Mouse (Mus musculus) hindbrain, postnatal 0 days (tissue): ENCODE data around the gene Plekha8. TPM values are rescaled to one million over a fixed set of nuclear protein-coding genes. Genes with fewer than 3 reads are reported as not detected.

Source experiments
- ATAC-seq: fragments of 200-750 bp; cut with Nextera tagmentation; 2 replicates; pipeline ENCODE4 v1.8.0; 2017; ENCODE audit warnings: mild to moderate bottlenecking, moderate TSS enrichment, moderate library complexity
- DNase-seq: peaks from one replicate; pipeline ENCODE4 v3.0.0-alpha.2; 2015; ENCODE audit warnings: low spot score
- H3K27ac ChIP-seq: fragments of 300-500 bp; sonication (generic); 2 replicates; pipeline ENCODE4 v1.5.1; 2014; ENCODE audit warnings: mild to moderate bottlenecking
- H3K27me3 ChIP-seq: fragments of 300-500 bp; sonication (generic); 2 replicates; pipeline ENCODE4 v1.6.1; 2014; ENCODE audit warnings: low read length, mixed read lengths; ENCODE audit not compliant: insufficient read depth
- H3K36me3 ChIP-seq: fragments of 300-500 bp; sonication (generic); 2 replicates; pipeline ENCODE4 v1.6.1; 2014; ENCODE audit warnings: low read length, mixed read lengths; ENCODE audit not compliant: insufficient read depth
- H3K4me1 ChIP-seq: fragments of 300-500 bp; sonication (generic); 2 replicates; pipeline ENCODE4 v1.6.1; 2014; ENCODE audit warnings: antibody characterized with exemption, low read length, mixed read lengths; ENCODE audit not compliant: insufficient read depth
- H3K4me2 ChIP-seq: fragments of 300-500 bp; sonication (generic); 2 replicates; pipeline ENCODE4 v1.6.1; 2014; ENCODE audit warnings: low read depth, mild to moderate bottlenecking, low read length, moderate library complexity, mixed read lengths
- H3K4me3 ChIP-seq: fragments of 300-500 bp; sonication (generic); 2 replicates; pipeline ENCODE4 v1.5.1; 2014; ENCODE audit warnings: low read length
- H3K9ac ChIP-seq: fragments of 300-500 bp; sonication (generic); replicated peaks from 2 replicates; pipeline ENCODE4 v1.6.1; 2014; ENCODE audit warnings: mild to moderate bottlenecking, low read length, moderate library complexity, mixed read lengths
- H3K9me3 ChIP-seq: fragments of 300-500 bp; sonication (generic); 2 replicates; pipeline ENCODE4 v1.6.1; 2016; ENCODE audit warnings: low read length, mixed read lengths
- CTCF ChIP-seq: IDR thresholded peaks from 2 replicates; pipeline ENCODE4 v1.5.1; 2016; ENCODE audit warnings: antibody characterized with exemption, control low read depth, low read depth
- WGBS: fragments of 180-500 bp; shearing (Covaris S2); extraction: QIAGEN DNeasy Blood & Tissue Kit; methylation state at CpG from one replicate; pipeline ENCODE4 v1.1.7; 2014; 5-methylcytosine and 5-hydroxymethylcytosine counted together
- polyA plus RNA-seq: library from polyadenylated mRNA; unstranded; fragments of >200 nt; fragmentation: Nextera tagmentation; extraction: Ambion mirVana; gene quantifications from 2 replicates; pipeline ENCODE4 v1.2.1, GENCODE M21; 2015
- total RNA-seq: library from RNA; depleted of rRNA; stranded (reverse); fragments of >200 nt; gene quantifications from 2 replicates; pipeline ENCODE4 v1.2.3, GENCODE M21; 2014

The Plekha8 gene
- total and polyA plus RNA-seq, 2 experiments from 2014 or later, result 4.8 to 13.4 TPM

- H3K4me3 ChIP-seq, result peak overlapping the region; percentile 75
- peak overlapping the region; percentile 94 for H3K27ac ChIP-seq
- H3K4me2 ChIP-seq, result peak overlapping the region; percentile 83
- peaks cover 18% of the 10 kb centered on the region for H3K4me1 ChIP-seq
- peak overlapping the region; percentile 50 for H3K9ac ChIP-seq
- no peak for TF ChIP-seq CTCF
- H3K36me3 ChIP-seq, result no peaks in the 10 kb centered on the region
- WGBS, result 40% methylated on average over 9 of the region's 9 CpGs
- ATAC-seq (peak; percentile 43; the same call in 1 of the 2 replicates), DNase-seq (no peak)
- H3K27me3 ChIP-seq, result no peaks in the 10 kb centered on the region
- no peaks in the 10 kb centered on the region for H3K9me3 ChIP-seq
These were observed 30.4 kb upstream of the Plekha8 start for GRCm38 (mm10) chr6:54564506-54564991.

DNA sequence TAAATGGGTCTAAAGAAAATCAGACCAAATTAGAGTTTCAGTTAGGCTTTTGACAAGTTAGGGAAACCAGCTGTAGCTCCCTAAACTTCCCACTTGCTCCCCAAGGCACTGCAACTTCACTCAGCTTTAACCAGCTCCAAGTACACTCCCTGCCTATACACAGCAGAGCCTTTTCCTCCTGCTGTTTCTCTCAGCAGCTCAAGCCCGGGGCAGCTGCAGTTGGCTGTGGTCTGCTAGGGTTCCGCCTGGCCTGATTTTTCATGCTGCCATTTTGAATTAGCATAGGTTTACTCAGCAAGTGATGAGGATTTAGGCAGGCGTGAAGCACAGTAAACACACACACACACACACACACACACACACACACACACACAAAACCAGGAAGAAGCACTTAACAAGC is 29.9 kb upstream of the Plekha8 start:
- H3K4me2 ChIP-seq, result peak overlapping the region; percentile 83
- H3K4me1 ChIP-seq, result peaks cover 18% of the 10 kb centered on the region
- peak overlapping the region; percentile 75 for H3K4me3 ChIP-seq
- peak overlapping the region; percentile 86 for H3K9ac ChIP-seq
- TF ChIP-seq CTCF, result no peak
- peak; percentile 78 for DNase-seq
- H3K36me3 ChIP-seq, result no peaks in the 10 kb centered on the region
- WGBS, result 10% methylated on average over 3 of the region's 3 CpGs
- ATAC-seq, result peak; percentile 56
- H3K27ac ChIP-seq, result peak overlapping the region; percentile 94; the same call in 1 of the 2 replicates
- no peaks in the 10 kb centered on the region for H3K27me3 ChIP-seq
- H3K9me3 ChIP-seq, result no peaks in the 10 kb centered on the region

GRCm38 (mm10) chr6:54565665-54566545 is 29.0 kb upstream of the Plekha8 start, which contains the start of gene Scrn1:
Gene Scrn1 (minus strand): TSS chr6:54566489.
- under 1% methylated on average over 59 of the region's 60 CpGs for WGBS
- DNase-seq, result peak; percentile 86
- H3K4me1 ChIP-seq, result peaks cover 18% of the 10 kb centered on the region

GRCm38 (mm10) chr6:54566546-54566919 is 28.4 kb upstream of the Plekha8 start:
- Histone ChIP-seq H3K27ac (peak overlapping the region; percentile 94), H3K9ac (peak overlapping the region; percentile 86), H3K4me1 (peaks cover 18% of the 10 kb centered on the region), H3K9me3 (no peaks in the 10 kb centered on the region), H3K36me3 (no peaks in the 10 kb centered on the region), H3K27me3 (no peaks in the 10 kb centered on the region), H3K4me2 (peak overlapping the region; percentile 83), H3K4me3 (peak overlapping the region; percentile 75)
- no peak for TF ChIP-seq CTCF
- ATAC-seq (no peak; the same call in 1 of the 2 replicates), DNase-seq (no peak)
- WGBS, result under 1% methylated on average over 6 of the region's 6 CpGs

More at GRCm38 (mm10) chr6:54565665-54566545, 29.0 kb upstream of the Plekha8 start, which contains the start of gene Scrn1:
- Histone ChIP-seq H3K4me3 (peak within 1 kb of the TSS; percentile 75), H3K9ac (peak within 1 kb of the TSS; percentile 86), H3K27ac (peak within 1 kb of the TSS; percentile 94), H3K9me3 (no peaks in the 10 kb centered on the region), H3K27me3 (no peaks in the 10 kb centered on the region), H3K4me2 (peak within 1 kb of the TSS; percentile 83), H3K36me3 (no peaks in the 10 kb centered on the region)
- peak; percentile 90 for ATAC-seq
- TF ChIP-seq CTCF, result peak; percentile 21; the same call in 1 of the 2 replicates

DNA sequence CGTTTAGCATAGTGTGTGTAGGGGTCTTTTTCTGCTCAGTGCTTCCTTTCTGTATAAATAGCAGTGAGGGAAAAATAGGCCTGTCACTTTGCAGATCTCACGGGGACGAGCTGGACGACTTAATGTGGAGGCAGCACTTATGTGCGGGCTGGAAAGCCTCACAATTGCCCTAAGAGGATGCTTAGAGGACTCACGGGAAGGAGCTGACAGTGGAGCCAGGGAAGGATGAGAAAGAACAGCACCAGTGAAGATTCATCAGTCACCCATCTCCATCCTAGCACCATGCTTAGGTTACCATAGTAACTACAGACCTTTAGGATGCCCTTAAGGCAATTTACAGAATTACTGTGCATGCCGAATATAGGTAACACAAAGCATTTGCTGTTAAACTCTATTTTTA is 25.1 kb upstream of the Plekha8 start:
- no peak for TF ChIP-seq CTCF
- Histone ChIP-seq H3K9me3 (no peaks in the 10 kb centered on the region), H3K27me3 (no peaks in the 10 kb centered on the region), H3K4me1 (peaks cover 4% of the 10 kb centered on the region; the same call in 1 of the 2 replicates), H3K27ac (peak overlapping the region; percentile 48; the same call in 1 of the 2 replicates), H3K9ac (no peak overlapping the region), H3K4me2 (peak overlapping the region; percentile 19; the same call in 1 of the 2 replicates), H3K36me3 (no peaks in the 10 kb centered on the region), H3K4me3 (no peak overlapping the region)
- 18% methylated on average over 7 of the region's 7 CpGs for WGBS
- no peak for ATAC-seq
- DNase-seq, result peak; percentile 16

GRCm38 (mm10) chr6:54573218-54573955 is 21.5 kb upstream of the Plekha8 start:
- ATAC-seq (peak; percentile 53; the same call in 1 of the 2 replicates), DNase-seq (peak; percentile 31)
- WGBS, result 15% methylated on average over 6 of the region's 6 CpGs
- peaks cover 3% of the 10 kb centered on the region; the same call in 1 of the 2 replicates for H3K4me1 ChIP-seq
- H3K27ac ChIP-seq, result no peak overlapping the region
- no peak overlapping the region for H3K9ac ChIP-seq
- no peaks in the 10 kb centered on the region for H3K9me3 ChIP-seq
- no peak for TF ChIP-seq CTCF
- H3K4me2 ChIP-seq, result no peak overlapping the region
- H3K27me3 ChIP-seq, result no peaks in the 10 kb centered on the region
- no peak overlapping the region for H3K4me3 ChIP-seq
- no peaks in the 10 kb centered on the region for H3K36me3 ChIP-seq
